Comparison of ENCODE assay signal across 11 mouse cellular contexts in the genomic region with DNA sequence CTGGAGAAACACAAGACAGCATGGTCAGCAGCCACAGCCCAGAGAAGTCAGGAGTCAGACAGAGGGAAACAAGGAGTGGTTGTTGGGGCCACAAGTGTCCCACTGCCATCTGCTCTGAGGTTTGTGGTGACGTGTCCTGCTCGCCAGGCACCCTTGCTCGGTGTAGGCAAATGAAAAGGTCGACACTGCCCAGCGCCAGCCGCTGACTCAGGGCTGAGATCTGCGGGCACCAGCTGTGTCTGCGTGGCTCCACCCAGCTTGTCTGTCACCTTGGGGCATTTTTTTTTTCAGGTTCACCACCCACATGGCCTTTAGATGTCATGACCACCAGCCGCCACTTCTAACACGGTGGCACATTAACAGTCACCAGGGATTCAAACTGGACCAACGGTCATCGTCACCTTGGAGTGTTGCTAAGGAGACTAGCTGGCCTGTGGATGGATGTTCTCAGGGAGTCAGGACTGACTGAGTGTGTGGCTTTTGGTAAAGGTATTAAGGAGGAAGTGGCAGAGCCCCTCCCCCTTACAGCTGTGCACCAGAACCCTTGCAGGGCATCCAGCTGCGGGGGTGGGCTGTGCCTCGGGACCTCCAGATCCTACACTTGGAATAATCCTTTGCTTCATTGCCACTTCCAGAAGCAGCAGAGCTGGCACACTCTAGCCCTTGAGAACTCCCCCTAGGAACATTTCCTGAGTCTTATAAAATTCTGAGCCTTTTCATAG.
DNase-seq lines count a peak whose midpoint lies in the region; ATAC-seq and TF ChIP-seq lines count a peak whose summit lies in the region.
"Had no signal": no experiment of that assay in that cellular context is flagged by ENCODE, and none has a peak within 500 bp of the region (broad histone marks: within the 10 kb centered on the region; RNA-seq: fewer than 3 reads in every experiment).

No protein-coding gene starts in this region.

- no peaks in the 10 kb centered on the region for H3K36me3 ChIP-seq in kidney, adult 2 months (ENCODE audit: control insufficient read depth, insufficient read depth, low read length)
- no peaks in the 10 kb centered on the region for H3K36me3 ChIP-seq in kidney, embryonic 15.5 days
- H3K36me3 ChIP-seq in limb, embryonic 15.5 days = no peaks in the 10 kb centered on the region
- H3K36me3 ChIP-seq: G1E had no signal

- no peaks in the 10 kb centered on the region for H3K4me1 ChIP-seq in kidney, adult 2 months (ENCODE audit: control insufficient read depth, insufficient read depth, low read length)
- 0 out of 2 replicates have a peak, but pooled peaks cover 6% of the 10 kb centered on the region for H3K4me1 ChIP-seq in kidney, embryonic 15.5 days
- peaks cover 39% of the 10 kb centered on the region for H3K4me1 ChIP-seq in limb, embryonic 15.5 days

- TF ChIP-seq POLR2A in kidney, adult 2 months (IDR thresholded peaks at IDR 0.05; ENCODE audit: low read depth, low read length) = no peak

- no peak overlapping the region for H3K4me2 ChIP-seq in kidney, embryonic 15.5 days
- H3K4me2 ChIP-seq in limb, embryonic 15.5 days = no peak overlapping the region
- H3K4me2 ChIP-seq: heart, embryonic 11.5 days had no signal

- 50% methylated on average over 14 of the region's 14 CpGs for WGBS in kidney, adult 2 months
- 45% methylated on average over 14 of the region's 14 CpGs for WGBS in kidney, embryonic 15.5 days
- 35% methylated on average over 14 of the region's 14 CpGs for WGBS in limb, embryonic 15.5 days

- no peaks in the 10 kb centered on the region for H3K27me3 ChIP-seq in kidney, adult 2 months (replicated peaks; ENCODE audit: control insufficient read depth, insufficient read depth, low read length)
- no peaks in the 10 kb centered on the region for H3K27me3 ChIP-seq in kidney, embryonic 15.5 days
- H3K27me3 ChIP-seq in limb, embryonic 15.5 days = no peaks in the 10 kb centered on the region

- ATAC-seq in kidney, embryonic 15.5 days (replicated peaks; ENCODE audit: low FRiP score) = no peak
- ATAC-seq in limb, embryonic 15.5 days (ENCODE audit: insufficient number of reproducible peaks, low FRiP score, low TSS enrichment, low read depth) = peak; percentile 46
- ATAC-seq: forebrain, embryonic 14.5 days had no signal

- H3K9me3 ChIP-seq in kidney, embryonic 15.5 days (replicated peaks) = no peaks in the 10 kb centered on the region
- H3K9me3 ChIP-seq in limb, embryonic 15.5 days = no peaks in the 10 kb centered on the region

- H3K4me3 ChIP-seq in kidney, adult 2 months (ENCODE audit: insufficient read depth, low read depth, low read length) = no peak overlapping the region
- H3K4me3 ChIP-seq in kidney, embryonic 15.5 days (replicated peaks) = no peak overlapping the region
- no peak overlapping the region for H3K4me3 ChIP-seq in limb, embryonic 15.5 days

- H3K9ac ChIP-seq in kidney, embryonic 15.5 days = no peak overlapping the region
- H3K9ac ChIP-seq in limb, embryonic 15.5 days = no peak overlapping the region

- DNase-seq in kidney, adult 2 months = peak; percentile 14
- peak; percentile 12 for DNase-seq in c-Kit-positive CD71-negative TER-119-negative erythroid progenitor cells, embryonic 14.5 days (ENCODE audit: low read depth)
- no peak for DNase-seq in spleen, postnatal 4 days (ENCODE audit: low spot score in 2 of 2)
- DNase-seq in frontal cortex, postnatal 36 days (ENCODE audit: low spot score in 2 of 2) = no peak
- no peak for DNase-seq in frontal cortex, postnatal 10 days (ENCODE audit: low spot score in 2 of 2)
- DNase-seq: right cerebral cortex, adult 18-20 months had no signal

- H3K27ac ChIP-seq in kidney, adult 2 months (ENCODE audit: insufficient read depth, low read depth, low read length) = no peak overlapping the region
- no peak overlapping the region for H3K27ac ChIP-seq in kidney, embryonic 15.5 days
- H3K27ac ChIP-seq in limb, embryonic 15.5 days = peak overlapping the region; percentile 69

- no peak for TF ChIP-seq CTCF in kidney, adult 2 months (conservative IDR thresholded peaks at IDR 0.05; ENCODE audit: insufficient read depth, insufficient read length, low read depth, low read length)

Comparison
In these comparisons a context has a peak if more than half of its experiments do, and no peak if none do; other contexts are left out.
1. DNase-seq: peak in kidney, adult 2 months (single experiment) and c-Kit-positive CD71-negative TER-119-negative erythroid progenitor cells, embryonic 14.5 days (single experiment); none in spleen, postnatal 4 days (0 of 2), frontal cortex, postnatal 36 days (0 of 2) and frontal cortex, postnatal 10 days (0 of 2).